Mouse (Mus musculus): ENCODE results near the gene Art2b. TPM values are rescaled to one million over a fixed set of nuclear protein-coding genes. Genes with fewer than 3 reads are reported as not detected.

Art2b gene
- polyA plus RNA-seq, 1 experiment from 2014 or later = not detected

- no peaks in the 10 kb centered on the region for H3K9me3 ChIP-seq
- peaks cover 7% of the 10 kb centered on the region; the same call in 1 of the 2 replicates for H3K27me3 ChIP-seq
- H3K27ac ChIP-seq = no peak overlapping the region
- H3K4me2 ChIP-seq = no peak overlapping the region
- peaks cover 9% of the 10 kb centered on the region for H3K4me1 ChIP-seq
- no peak for ATAC-seq (ENCODE audit: low FRiP score)
- no peak overlapping the region for H3K9ac ChIP-seq
- no peaks in the 10 kb centered on the region for H3K36me3 ChIP-seq (replicated peaks)
- no peak overlapping the region for H3K4me3 ChIP-seq (replicated peaks)
- WGBS = 77% methylated on average over 10 of the region's 10 CpGs
These were observed 50.3 kb downstream of the Art2b start for GRCm38 (mm10) chr7:101535102-101535501.

GRCm38 (mm10) chr7:101534428-101534827 lies 51.0 kb downstream of the Art2b start:
- Histone ChIP-seq H3K9me3 (no peaks in the 10 kb centered on the region), H3K4me1 (peaks cover 9% of the 10 kb centered on the region), H3K9ac (no peak overlapping the region), H3K27ac (no peak overlapping the region), H3K4me3 (replicated peaks) (no peak overlapping the region), H3K27me3 (peaks cover 7% of the 10 kb centered on the region; the same call in 1 of the 2 replicates), H3K36me3 (replicated peaks) (no peaks in the 10 kb centered on the region), H3K4me2 (no peak overlapping the region)
- 32% methylated on average over 5 of the region's 5 CpGs for WGBS
- no peak for ATAC-seq (ENCODE audit: low FRiP score)

Other genes with a start within 250 kb of the Art2b start
- 11.9 and 13.4 TPM in 2 replicates for gene Arap1, start 237.5 kb downstream of the Art2b start, polyA plus RNA-seq (2016; fragmentation: Nextera tagmentation; extraction: Ambion mirVana)
- not detected in 2 replicates for gene Gm45837, start 174.7 kb downstream of the Art2b start, polyA plus RNA-seq (2016; fragmentation: Nextera tagmentation; extraction: Ambion mirVana)
- 23.1 and 25.7 TPM in 2 replicates for gene Pde2a, start 163.9 kb downstream of the Art2b start, polyA plus RNA-seq (2016; fragmentation: Nextera tagmentation; extraction: Ambion mirVana)
- gene Clpb, start 78.0 kb upstream of the Art2b start, polyA plus RNA-seq (2016; fragmentation: Nextera tagmentation; extraction: Ambion mirVana) = 38.2 and 43.9 TPM in 2 replicates
- not detected in 2 replicates for gene Phox2a, start 232.7 kb upstream of the Art2b start, polyA plus RNA-seq (2016; fragmentation: Nextera tagmentation; extraction: Ambion mirVana)

Measured in forebrain, embryonic 12.5 days (tissue).